Mouse (Mus musculus) c-Kit-positive CD71-positive TER-119-positive erythroid progenitor cells, embryonic 14.5 days (primary cell): Measurements from ENCODE around the gene Stk32c.

Source experiments
- DNase-seq: peaks from one replicate; pipeline ENCODE4 v3.0.0-alpha.2; 2013; ENCODE audit warnings: low spot score

Stk32c gene

GRCm38 (mm10) chr7:139139921-139140461, 73.1 kb downstream of the Stk32c start:
- DNase-seq: no peak

- no peak for DNase-seq
These were observed 76.1 kb downstream of the Stk32c start for GRCm38 (mm10) chr7:139136906-139137491.

GRCm38 (mm10) chr7:139135236-139135635, 77.9 kb downstream of the Stk32c start:
- no peak for DNase-seq

GRCm38 (mm10) chr7:139133446-139133845, 79.7 kb downstream of the Stk32c start:
- DNase-seq: no peak

GRCm38 (mm10) chr7:139131538-139131937, 81.6 kb downstream of the Stk32c start:
- no peak for DNase-seq

- no peak for DNase-seq
These were observed 82.7 kb downstream of the Stk32c start for GRCm38 (mm10) chr7:139130361-139130760.

- DNase-seq: no peak
These were observed 84.1 kb downstream of the Stk32c start for GRCm38 (mm10) chr7:139128994-139129393.

- DNase-seq: no peak
These were observed 86.6 kb downstream of the Stk32c start for GRCm38 (mm10) chr7:139126549-139126948.

- DNase-seq: no peak
These were observed 87.2 kb downstream of the Stk32c start for GRCm38 (mm10) chr7:139125881-139126280.

- no peak for DNase-seq
These were observed 93.3 kb downstream of the Stk32c start for GRCm38 (mm10) chr7:139119775-139120153.

GRCm38 (mm10) chr7:139119152-139119774, 93.8 kb downstream of the Stk32c start:
- DNase-seq: peak; percentile 11

- no peak for DNase-seq
These were observed 105.0 kb downstream of the Stk32c start for GRCm38 (mm10) chr7:139107908-139108650.

GRCm38 (mm10) chr7:139105705-139106104, 107.4 kb downstream of the Stk32c start:
- no peak for DNase-seq

GRCm38 (mm10) chr7:139105076-139105475, 108.0 kb downstream of the Stk32c start:
- DNase-seq: no peak

GRCm38 (mm10) chr7:139103960-139104381, 109.1 kb downstream of the Stk32c start:
- DNase-seq: no peak

GRCm38 (mm10) chr7:139101826-139102225, 111.3 kb downstream of the Stk32c start:
- no peak for DNase-seq

GRCm38 (mm10) chr7:139101286-139101804, 111.8 kb downstream of the Stk32c start:
- no peak for DNase-seq

GRCm38 (mm10) chr7:139100531-139101095, 112.5 kb downstream of the Stk32c start:
- DNase-seq: no peak

GRCm38 (mm10) chr7:139096399-139096798, 116.7 kb downstream of the Stk32c start:
- no peak for DNase-seq

- DNase-seq: no peak
These were observed 117.8 kb downstream of the Stk32c start for GRCm38 (mm10) chr7:139095282-139095681.

GRCm38 (mm10) chr7:139094761-139095160, 118.3 kb downstream of the Stk32c start:
- no peak for DNase-seq

- DNase-seq: no peak
These were observed 119.3 kb downstream of the Stk32c start for GRCm38 (mm10) chr7:139093781-139094180.
